Mouse (Mus musculus) kidney, adult 9 months (tissue): Measurements from ENCODE around the gene Upp2.

ENCODE experiments used
- DNase-seq: peaks from one replicate; pipeline ENCODE4 v3.0.0; 2022

Upp2 gene

GRCm38 (mm10) chr2:58567066-58567810 is at the start of gene Upp2, which contains the start of gene Acvr1:
TSS of gene Upp2 (plus strand) at chr2:58567298.
TSS of gene Acvr1 (minus strand) at chr2:58567157.
- peak; percentile 92 for DNase-seq

- peak; percentile 54 for DNase-seq
Measured at GRCm38 (mm10) chr2:58518517-58518916, 48.6 kb upstream of the Upp2 start.

GRCm38 (mm10) chr2:58520727-58521126 is 46.4 kb upstream of the Upp2 start:
- DNase-seq: no peak

- DNase-seq: no peak
Measured at GRCm38 (mm10) chr2:58521621-58522020, 45.5 kb upstream of the Upp2 start.

- DNase-seq: no peak
Measured at GRCm38 (mm10) chr2:58523097-58523496, 44.0 kb upstream of the Upp2 start.

GRCm38 (mm10) chr2:58523894-58524293 is 43.2 kb upstream of the Upp2 start:
- DNase-seq: peak; percentile 46

GRCm38 (mm10) chr2:58524356-58524755 is 42.7 kb upstream of the Upp2 start:
- no peak for DNase-seq

GRCm38 (mm10) chr2:58527786-58528185 is 39.3 kb upstream of the Upp2 start:
- DNase-seq: no peak

- DNase-seq: no peak
Measured at GRCm38 (mm10) chr2:58529384-58529783, 37.7 kb upstream of the Upp2 start.

- peak; percentile 48 for DNase-seq
Measured at GRCm38 (mm10) chr2:58529860-58530440, 37.1 kb upstream of the Upp2 start.

- no peak for DNase-seq
Measured at GRCm38 (mm10) chr2:58530521-58530920, 36.6 kb upstream of the Upp2 start.

- DNase-seq: peak; percentile 71
Measured at GRCm38 (mm10) chr2:58532260-58532850, 34.7 kb upstream of the Upp2 start.

- DNase-seq: no peak
Measured at GRCm38 (mm10) chr2:58533521-58534001, 33.5 kb upstream of the Upp2 start.

- DNase-seq: no peak
Measured at GRCm38 (mm10) chr2:58534379-58534778, 32.7 kb upstream of the Upp2 start.

- peak; percentile 92 for DNase-seq
Measured at GRCm38 (mm10) chr2:58535233-58535632, 31.9 kb upstream of the Upp2 start.

- no peak for DNase-seq
Measured at GRCm38 (mm10) chr2:58536796-58537195, 30.3 kb upstream of the Upp2 start.

- no peak for DNase-seq
Measured at GRCm38 (mm10) chr2:58538196-58538595, 28.9 kb upstream of the Upp2 start.

GRCm38 (mm10) chr2:58543252-58543651 is 23.8 kb upstream of the Upp2 start:
- no peak for DNase-seq

GRCm38 (mm10) chr2:58544368-58544767 is 22.7 kb upstream of the Upp2 start:
- DNase-seq: no peak

GRCm38 (mm10) chr2:58546264-58546663 is 20.8 kb upstream of the Upp2 start:
- no peak for DNase-seq

- no peak for DNase-seq
Measured at GRCm38 (mm10) chr2:58548943-58549342, 18.2 kb upstream of the Upp2 start.

- DNase-seq: no peak
Measured at GRCm38 (mm10) chr2:58549960-58550359, 17.1 kb upstream of the Upp2 start.

GRCm38 (mm10) chr2:58550488-58550887 is 16.6 kb upstream of the Upp2 start:
- DNase-seq: no peak

GRCm38 (mm10) chr2:58551866-58552265 is 15.2 kb upstream of the Upp2 start:
- no peak for DNase-seq
